Mouse (Mus musculus): ENCODE results near the gene Alkal2. TPM values are rescaled to one million over a fixed set of nuclear protein-coding genes. Genes with fewer than 3 reads are reported as not detected.
A peak's percentile ranks its signal among the peaks of the same experiment; 100 is the strongest.

Gene Alkal2
- 1 to 10 TPM; 3.0 to 3.2 TPM for total RNA-seq (2021)

- intact Hi-C loops (cut with DNase I), result no loop called here
- DNase-seq (ENCODE audit: low spot score in 2 of 2), result no peak
Observed at GRCm38 (mm10) chr12:30883986-30884621, at the start of gene Alkal2. Gene Alkal2, plus strand, starts transcription at chr12:30884322.

GRCm38 (mm10) chr12:30848521-30848920, 35.6 kb upstream of the Alkal2 start:
- no peak for DNase-seq (ENCODE audit: low spot score in 2 of 2)

GRCm38 (mm10) chr12:30850902-30851301, 33.2 kb upstream of the Alkal2 start:
- DNase-seq (ENCODE audit: low spot score in 2 of 2), result peak in 1 of 2 experiments; percentile 27
- intact Hi-C loops (cut with DNase I), result no loop called here

More at GRCm38 (mm10) chr12:30848521-30848920, 35.6 kb upstream of the Alkal2 start:
- intact Hi-C loops (cut with DNase I), result no loop called here

GRCm38 (mm10) chr12:30851871-30852270, 32.3 kb upstream of the Alkal2 start:
- no peak for DNase-seq (ENCODE audit: low spot score in 2 of 2)
- intact Hi-C loops (cut with DNase I), result no loop called here

GRCm38 (mm10) chr12:30855442-30856159, 28.5 kb upstream of the Alkal2 start:
- no peak for DNase-seq (ENCODE audit: low spot score in 2 of 2)
- intact Hi-C loops (cut with DNase I), result no loop called here

- intact Hi-C loops (cut with DNase I), result no loop called here
- no peak for DNase-seq (ENCODE audit: low spot score in 2 of 2)
Observed at GRCm38 (mm10) chr12:30856172-30856571, 27.9 kb upstream of the Alkal2 start.

GRCm38 (mm10) chr12:30864347-30864746, 19.8 kb upstream of the Alkal2 start:
- intact Hi-C loops (cut with DNase I), result no loop called here
- DNase-seq (ENCODE audit: low spot score in 2 of 2), result no peak

GRCm38 (mm10) chr12:30865781-30866180, 18.3 kb upstream of the Alkal2 start:
- DNase-seq (ENCODE audit: low spot score in 2 of 2), result no peak
- intact Hi-C loops (cut with DNase I), result no loop called here

GRCm38 (mm10) chr12:30879447-30879846, 4.7 kb upstream of the Alkal2 start:
- no peak for DNase-seq (ENCODE audit: low spot score in 2 of 2)
- intact Hi-C loops (cut with DNase I), result loop anchor here (5.0 kb wide), 1 partner anchor 267 kb away; no protein-coding TSS in a partner anchor

- no peak for DNase-seq (ENCODE audit: low spot score in 2 of 2)
- intact Hi-C loops (cut with DNase I), result no loop called here
Observed at GRCm38 (mm10) chr12:30883592-30883985, 533 bp upstream of the Alkal2 start.

GRCm38 (mm10) chr12:30884622-30885230, 604 bp downstream of the Alkal2 start:
- no peak for DNase-seq (ENCODE audit: low spot score in 2 of 2)
- intact Hi-C loops (cut with DNase I), result loop anchor here (5.0 kb wide), 2 partner anchors 187 to 832 kb away; no protein-coding TSS in a partner anchor

GRCm38 (mm10) chr12:30885891-30886290, 1.8 kb downstream of the Alkal2 start:
- intact Hi-C loops (cut with DNase I), result loop anchor here (5.0 kb wide), 2 partner anchors 189 to 834 kb away; no protein-coding TSS in a partner anchor
- DNase-seq (ENCODE audit: low spot score in 2 of 2), result no peak

GRCm38 (mm10) chr12:30888003-30888402, 3.9 kb downstream of the Alkal2 start:
- DNase-seq (ENCODE audit: low spot score in 2 of 2), result no peak
- intact Hi-C loops (cut with DNase I), result loop anchor here (5.0 kb wide), 2 partner anchors 191 to 836 kb away; no protein-coding TSS in a partner anchor

GRCm38 (mm10) chr12:30890067-30890466, 5.9 kb downstream of the Alkal2 start:
- intact Hi-C loops (cut with DNase I), result loop anchor here (2.0 kb wide), 1 partner anchor 293 kb away; no protein-coding TSS in a partner anchor
- DNase-seq (ENCODE audit: low spot score in 2 of 2), result peak; percentile 79 to 80

GRCm38 (mm10) chr12:30891438-30891837, 7.3 kb downstream of the Alkal2 start:
- intact Hi-C loops (cut with DNase I), result loop anchor here (2.0 kb wide), 1 partner anchor 295 kb away; no protein-coding TSS in a partner anchor
- peak in 1 of 2 experiments; percentile 18 for DNase-seq (ENCODE audit: low spot score in 2 of 2)

GRCm38 (mm10) chr12:30897039-30897438, 12.9 kb downstream of the Alkal2 start:
- intact Hi-C loops (cut with DNase I), result no loop called here
- no peak for DNase-seq (ENCODE audit: low spot score in 2 of 2)

- no peak for DNase-seq (ENCODE audit: low spot score in 2 of 2)
- intact Hi-C loops (cut with DNase I), result no loop called here
Observed at GRCm38 (mm10) chr12:30908658-30909057, 24.5 kb downstream of the Alkal2 start.

GRCm38 (mm10) chr12:30909881-30910280, 25.8 kb downstream of the Alkal2 start:
- DNase-seq (ENCODE audit: low spot score in 2 of 2), result no peak
- intact Hi-C loops (cut with DNase I), result no loop called here

- DNase-seq (ENCODE audit: low spot score in 2 of 2), result peak in 1 of 2 experiments; percentile 4
- intact Hi-C loops (cut with DNase I), result no loop called here
Observed at GRCm38 (mm10) chr12:30910860-30911259, 26.7 kb downstream of the Alkal2 start.

All from left cerebral cortex, postnatal 25 days (tissue).